Mouse (Mus musculus): ENCODE results near the gene Slc22a14.
"Not testable (repeated sequence)": the region's sequence is repeated elsewhere in the genome, so short reads cannot be mapped to it uniquely, and the experiment has no call there.

Gene Slc22a14

GRCm38 (mm10) chr9:119274814-119275213 lies 90.5 kb downstream of the Slc22a14 start:
- in situ Hi-C loops (cut with MboI; ENCODE audit: unreplicated experiment in 2 of 2) = loop anchor here in 1 of 2 experiments (5.0 kb wide), 1 partner anchor 358 kb away; no protein-coding TSS in a partner anchor

- in situ Hi-C loops (cut with MboI; ENCODE audit: unreplicated experiment in 2 of 2) = loop anchor here in 1 of 2 experiments (5.0 kb wide), 1 partner anchor 354 kb away; no protein-coding TSS in a partner anchor
Observed at GRCm38 (mm10) chr9:119271496-119271895, 93.9 kb downstream of the Slc22a14 start.

- in situ Hi-C loops (cut with MboI; ENCODE audit: unreplicated experiment in 2 of 2) = no loop called here
Observed at GRCm38 (mm10) chr9:119268588-119269145, 96.7 kb downstream of the Slc22a14 start.

GRCm38 (mm10) chr9:119268120-119268519 lies 97.2 kb downstream of the Slc22a14 start:
- in situ Hi-C loops (cut with MboI; ENCODE audit: unreplicated experiment in 2 of 2) = no loop called here

- in situ Hi-C loops (cut with MboI; ENCODE audit: unreplicated experiment in 2 of 2) = not testable (repeated sequence)
Observed at GRCm38 (mm10) chr9:119266121-119266395, 99.3 kb downstream of the Slc22a14 start.

- in situ Hi-C loops (cut with MboI; ENCODE audit: unreplicated experiment in 2 of 2) = not testable (repeated sequence)
Observed at GRCm38 (mm10) chr9:119265373-119266120, 99.8 kb downstream of the Slc22a14 start.

GRCm38 (mm10) chr9:119263067-119263466 lies 102.3 kb downstream of the Slc22a14 start:
- in situ Hi-C loops (cut with MboI; ENCODE audit: unreplicated experiment in 2 of 2) = loop anchor here in 1 of 2 experiments (5.0 kb wide), 1 partner anchor 161 kb away; the partner anchor contains the start of gene Dlec1

- in situ Hi-C loops (cut with MboI; ENCODE audit: unreplicated experiment in 2 of 2) = loop anchor here in 1 of 2 experiments (5.0 kb wide), 1 partner anchor 159 kb away; the partner anchor contains the start of gene Dlec1
Observed at GRCm38 (mm10) chr9:119260825-119261224, 104.5 kb downstream of the Slc22a14 start.

GRCm38 (mm10) chr9:119258785-119259184 lies 106.6 kb downstream of the Slc22a14 start:
- in situ Hi-C loops (cut with MboI; ENCODE audit: unreplicated experiment in 2 of 2) = no loop called here

GRCm38 (mm10) chr9:119258128-119258527 lies 107.2 kb downstream of the Slc22a14 start:
- in situ Hi-C loops (cut with MboI; ENCODE audit: unreplicated experiment in 2 of 2) = no loop called here

GRCm38 (mm10) chr9:119256161-119256560 lies 109.2 kb downstream of the Slc22a14 start:
- in situ Hi-C loops (cut with MboI; ENCODE audit: unreplicated experiment in 2 of 2) = no loop called here

GRCm38 (mm10) chr9:119255096-119255495 lies 110.3 kb downstream of the Slc22a14 start:
- in situ Hi-C loops (cut with MboI; ENCODE audit: unreplicated experiment in 2 of 2) = no loop called here

GRCm38 (mm10) chr9:119254187-119254586 lies 111.2 kb downstream of the Slc22a14 start:
- in situ Hi-C loops (cut with MboI; ENCODE audit: unreplicated experiment in 2 of 2) = no loop called here

GRCm38 (mm10) chr9:119247996-119248395 lies 117.4 kb downstream of the Slc22a14 start:
- in situ Hi-C loops (cut with MboI; ENCODE audit: unreplicated experiment in 2 of 2) = no loop called here

GRCm38 (mm10) chr9:119246826-119247225 lies 118.5 kb downstream of the Slc22a14 start:
- in situ Hi-C loops (cut with MboI; ENCODE audit: unreplicated experiment in 2 of 2) = no loop called here

- in situ Hi-C loops (cut with MboI; ENCODE audit: unreplicated experiment in 2 of 2) = no loop called here
Observed at GRCm38 (mm10) chr9:119243981-119244380, 121.4 kb downstream of the Slc22a14 start.

GRCm38 (mm10) chr9:119241169-119241865 lies 124.0 kb downstream of the Slc22a14 start:
- in situ Hi-C loops (cut with MboI; ENCODE audit: unreplicated experiment in 2 of 2) = no loop called here

- in situ Hi-C loops (cut with MboI; ENCODE audit: unreplicated experiment in 2 of 2) = no loop called here
Observed at GRCm38 (mm10) chr9:119240286-119240997, 124.9 kb downstream of the Slc22a14 start.

GRCm38 (mm10) chr9:119239274-119239673 lies 126.1 kb downstream of the Slc22a14 start:
- in situ Hi-C loops (cut with MboI; ENCODE audit: unreplicated experiment in 2 of 2) = no loop called here

- in situ Hi-C loops (cut with MboI; ENCODE audit: unreplicated experiment in 2 of 2) = no loop called here
Observed at GRCm38 (mm10) chr9:119238796-119239195, 126.6 kb downstream of the Slc22a14 start.

- in situ Hi-C loops (cut with MboI; ENCODE audit: unreplicated experiment in 2 of 2) = no loop called here
Observed at GRCm38 (mm10) chr9:119231552-119231951, 133.8 kb downstream of the Slc22a14 start.
